Mouse (Mus musculus) heart, embryonic 13.5 days (tissue): ENCODE results near the gene Atp5d. TPM values are rescaled to one million over a fixed set of nuclear protein-coding genes. Genes with fewer than 3 reads are reported as not detected.

Experiments used
- polyA plus RNA-seq: library from polyadenylated mRNA; unstranded; fragments of >200 nt; fragmentation: Nextera tagmentation; extraction: Ambion mirVana; gene quantifications from 2 replicates; pipeline ENCODE4 v1.2.1, GENCODE M21; 2015

The Atp5d gene
- polyA plus RNA-seq, 1 experiment from 2014 or later, result 808 TPM

Other genes starting within 250 kb of the Atp5d start
- gene Cfd, start 247.8 kb upstream of the Atp5d start, polyA plus RNA-seq, result not detected in 2 replicates
- 41.8 and 42.1 TPM in 2 replicates for gene Med16, start 229.7 kb upstream of the Atp5d start, polyA plus RNA-seq
- 1.7 TPM in 1 of 2 replicates, not detected in the other for gene Gm26602, start 227.8 kb upstream of the Atp5d start, polyA plus RNA-seq
- gene Kiss1r, start 221.7 kb upstream of the Atp5d start, polyA plus RNA-seq, result 0.60 and 0.67 TPM in 2 replicates
- gene R3hdm4, start 217.4 kb upstream of the Atp5d start, polyA plus RNA-seq, result 95.6 and 100 TPM in 2 replicates
- 3.4 and 4.2 TPM in 2 replicates for gene Arid3a, start 211.6 kb upstream of the Atp5d start, polyA plus RNA-seq
- gene Wdr18, start 178.5 kb upstream of the Atp5d start, polyA plus RNA-seq, result 72.4 and 80.9 TPM in 2 replicates
- gene Grin3b, start 167.9 kb upstream of the Atp5d start, polyA plus RNA-seq, result 0.09 and 0.11 TPM in 2 replicates
- gene Tmem259, start 154.3 kb upstream of the Atp5d start, polyA plus RNA-seq, result 10.6 and 12.8 TPM in 2 replicates
- 264 and 271 TPM in 2 replicates for gene Cnn2, start 150.0 kb upstream of the Atp5d start, polyA plus RNA-seq
- gene Abca7, start 142.1 kb upstream of the Atp5d start, polyA plus RNA-seq, result 2.2 and 2.6 TPM in 2 replicates
- gene Arhgap45, start 122.0 kb upstream of the Atp5d start, polyA plus RNA-seq, result 5.5 and 6.5 TPM in 2 replicates
- 149 and 154 TPM in 2 replicates for gene Polr2e, start 98.8 kb upstream of the Atp5d start, polyA plus RNA-seq
- 691 and 741 TPM in 2 replicates for gene Gpx4, start 91.5 kb upstream of the Atp5d start, polyA plus RNA-seq
- 9.1 and 10.1 TPM in 2 replicates for gene Sbno2, start 33.1 kb upstream of the Atp5d start, polyA plus RNA-seq
- gene Stk11, start 22.8 kb upstream of the Atp5d start, polyA plus RNA-seq, result 12.0 and 13.0 TPM in 2 replicates
- gene Cbarp, start 2.2 kb downstream of the Atp5d start, polyA plus RNA-seq, result 1.6 and 2.5 TPM in 2 replicates
- 15.6 and 15.7 TPM in 2 replicates for gene Midn, start 9.6 kb downstream of the Atp5d start, polyA plus RNA-seq
- 87.9 and 96.4 TPM in 2 replicates for gene Cirbp, start 27.4 kb downstream of the Atp5d start, polyA plus RNA-seq
- 10.4 and 13.1 TPM in 2 replicates for gene 1600002K03Rik, start 34.3 kb downstream of the Atp5d start, polyA plus RNA-seq
- 8.5 and 10.6 TPM in 2 replicates for gene Efna2, start 40.9 kb downstream of the Atp5d start, polyA plus RNA-seq
- 41.7 and 43.7 TPM in 2 replicates for gene Mum1, start 87.8 kb downstream of the Atp5d start, polyA plus RNA-seq
- 527 and 606 TPM in 2 replicates for gene Ndufs7, start 110.5 kb downstream of the Atp5d start, polyA plus RNA-seq
- gene Gamt, start 122.4 kb downstream of the Atp5d start, polyA plus RNA-seq, result 53.3 and 62.1 TPM in 2 replicates
- 36.4 and 37.9 TPM in 2 replicates for gene Dazap1, start 122.9 kb downstream of the Atp5d start, polyA plus RNA-seq
- 621 and 687 TPM in 2 replicates for gene Rps15, start 153.8 kb downstream of the Atp5d start, polyA plus RNA-seq
- gene Apc2, start 157.3 kb downstream of the Atp5d start, polyA plus RNA-seq, result 0.90 and 0.94 TPM in 2 replicates
- gene 2310011J03Rik, start 181.9 kb downstream of the Atp5d start, polyA plus RNA-seq, result 36.0 and 36.6 TPM in 2 replicates
- 1.8 and 2.1 TPM in 2 replicates for gene Pcsk4, start 190.9 kb downstream of the Atp5d start, polyA plus RNA-seq
- gene Reep6, start 191.3 kb downstream of the Atp5d start, polyA plus RNA-seq, result 2.6 and 4.4 TPM in 2 replicates
- gene Adamtsl5, start 209.8 kb downstream of the Atp5d start, polyA plus RNA-seq, result 6.5 and 8.3 TPM in 2 replicates
- not detected in 2 replicates for gene Plk5, start 217.8 kb downstream of the Atp5d start, polyA plus RNA-seq
- gene Mex3d, start 249.0 kb downstream of the Atp5d start, polyA plus RNA-seq, result 3.8 and 4.5 TPM in 2 replicates